Mouse (Mus musculus): ENCODE measurements around the gene Tnf.
A peak's percentile ranks its signal among the peaks of the same experiment; 100 is the strongest.

The Tnf gene

GRCm38 (mm10) chr17:35233114-35233980 is 31.5 kb upstream of the Tnf start, which contains the start of gene Atp6v1g2:
TSS of gene Atp6v1g2 (plus strand) at chr17:35233660.
- DNase-seq, result no peak

- no peak for DNase-seq
Observed at GRCm38 (mm10) chr17:35232659-35233058, 30.9 kb upstream of the Tnf start.

- DNase-seq, result peak; percentile 76
Observed at GRCm38 (mm10) chr17:35232043-35232442, 30.2 kb upstream of the Tnf start.

GRCm38 (mm10) chr17:35231022-35231421 is 29.2 kb upstream of the Tnf start:
- DNase-seq, result no peak

GRCm38 (mm10) chr17:35226561-35227046 is 24.8 kb upstream of the Tnf start:
- DNase-seq, result no peak

GRCm38 (mm10) chr17:35225456-35225855 is 23.6 kb upstream of the Tnf start:
- no peak for DNase-seq

- DNase-seq, result no peak
Observed at GRCm38 (mm10) chr17:35224641-35225040, 22.8 kb upstream of the Tnf start.

GRCm38 (mm10) chr17:35222299-35222698 is 20.5 kb upstream of the Tnf start:
- DNase-seq, result no peak

GRCm38 (mm10) chr17:35220156-35220952 is 18.5 kb upstream of the Tnf start, which contains the start of gene Gm16181:
TSS of gene Gm16181 (plus strand) at chr17:35220834.
- no peak for DNase-seq

GRCm38 (mm10) chr17:35219601-35220041 is 17.8 kb upstream of the Tnf start:
- DNase-seq, result peak; percentile 34

GRCm38 (mm10) chr17:35218516-35219193 is 16.8 kb upstream of the Tnf start:
- DNase-seq, result no peak

GRCm38 (mm10) chr17:35213071-35213470 is 11.3 kb upstream of the Tnf start:
- DNase-seq, result no peak

GRCm38 (mm10) chr17:35210593-35210992 is 8.8 kb upstream of the Tnf start:
- DNase-seq, result no peak

GRCm38 (mm10) chr17:35209785-35210535 is 8.2 kb upstream of the Tnf start:
- DNase-seq, result no peak

- no peak for DNase-seq
Observed at GRCm38 (mm10) chr17:35205380-35205769, 3.6 kb upstream of the Tnf start.

GRCm38 (mm10) chr17:35204494-35205379 is 2.9 kb upstream of the Tnf start, which contains the start of gene Lta:
TSS of gene Lta (minus strand) at chr17:35205351.
- no peak for DNase-seq

GRCm38 (mm10) chr17:35202442-35202841 is 635 bp upstream of the Tnf start:
- no peak for DNase-seq

GRCm38 (mm10) chr17:35201128-35201527 is 679 bp downstream of the Tnf start:
- no peak for DNase-seq

GRCm38 (mm10) chr17:35200398-35200797 is 1.4 kb downstream of the Tnf start:
- DNase-seq, result no peak

- DNase-seq, result no peak
Observed at GRCm38 (mm10) chr17:35198946-35199345, 2.9 kb downstream of the Tnf start.

GRCm38 (mm10) chr17:35198029-35198428 is 3.8 kb downstream of the Tnf start:
- DNase-seq, result no peak

All from right cerebral cortex, adult 18-20 months (tissue).